Mouse (Mus musculus): ENCODE results near the gene Mob1b.
"Not testable (repeated sequence)": the region's sequence is repeated elsewhere in the genome, so short reads cannot be mapped to it uniquely, and the experiment has no call there.

Mob1b gene

GRCm38 (mm10) chr5:88702041-88702440 is 18.6 kb upstream of the Mob1b start:
- no peak for DNase-seq

- DNase-seq = no peak
Measured at GRCm38 (mm10) chr5:88703551-88703950, 17.1 kb upstream of the Mob1b start.

GRCm38 (mm10) chr5:88711128-88711527 is 9.5 kb upstream of the Mob1b start:
- DNase-seq = no peak

- peak; percentile 52 for DNase-seq
Measured at GRCm38 (mm10) chr5:88711618-88712224, 8.9 kb upstream of the Mob1b start.

- DNase-seq = no peak
Measured at GRCm38 (mm10) chr5:88712328-88712727, 8.3 kb upstream of the Mob1b start.

- no peak for DNase-seq
Measured at GRCm38 (mm10) chr5:88716983-88717382, 3.7 kb upstream of the Mob1b start.

GRCm38 (mm10) chr5:88721003-88721475 is 384 bp downstream of the Mob1b start:
- no peak for DNase-seq

GRCm38 (mm10) chr5:88721565-88722212 is 1.0 kb downstream of the Mob1b start:
- peak; percentile 39 for DNase-seq

GRCm38 (mm10) chr5:88722213-88722600 is 1.6 kb downstream of the Mob1b start:
- DNase-seq = no peak

GRCm38 (mm10) chr5:88724030-88724429 is 3.4 kb downstream of the Mob1b start:
- no peak for DNase-seq

- DNase-seq = no peak
Measured at GRCm38 (mm10) chr5:88727593-88728144, 7.0 kb downstream of the Mob1b start.

- no peak for DNase-seq
Measured at GRCm38 (mm10) chr5:88734786-88735185, 14.1 kb downstream of the Mob1b start.

- DNase-seq = not testable (repeated sequence)
Measured at GRCm38 (mm10) chr5:88741065-88741464, 20.4 kb downstream of the Mob1b start.

GRCm38 (mm10) chr5:88747774-88748173 is 27.1 kb downstream of the Mob1b start:
- DNase-seq = no peak

GRCm38 (mm10) chr5:88753199-88753598 is 32.5 kb downstream of the Mob1b start:
- DNase-seq = no peak

- DNase-seq = no peak
Measured at GRCm38 (mm10) chr5:88762611-88763010, 42.0 kb downstream of the Mob1b start.

GRCm38 (mm10) chr5:88764430-88764986 is 43.9 kb downstream of the Mob1b start:
- DNase-seq = no peak

- DNase-seq = peak; percentile 100
Measured at GRCm38 (mm10) chr5:88764987-88765481, 44.4 kb downstream of the Mob1b start, which contains the start of gene Dck. Gene Dck (plus strand): TSS chr5:88764996.

GRCm38 (mm10) chr5:88765587-88765986 is 44.9 kb downstream of the Mob1b start:
- DNase-seq = no peak

GRCm38 (mm10) chr5:88766121-88766520 is 45.5 kb downstream of the Mob1b start:
- no peak for DNase-seq

GRCm38 (mm10) chr5:88766863-88767262 is 46.2 kb downstream of the Mob1b start:
- DNase-seq = no peak

GRCm38 (mm10) chr5:88768201-88768600 is 47.5 kb downstream of the Mob1b start:
- DNase-seq = no peak

- DNase-seq = no peak
Measured at GRCm38 (mm10) chr5:88782072-88782765, 61.6 kb downstream of the Mob1b start.

Data from embryo, embryonic 11 days (tissue).